Mouse (Mus musculus) lung, postnatal 14 days (tissue): Measurements from ENCODE around the gene Gm21488.
"Not testable (repeated sequence)": the region's sequence is repeated elsewhere in the genome, so short reads cannot be mapped to it uniquely, and the experiment has no call there.

ENCODE experiments used
- DNase-seq: peaks from one replicate; pipeline ENCODE4 v3.0.0; 2021

The Gm21488 gene

GRCm38 (mm10) chrY:27521820-27522219, at the start of gene Gm21488:
Gm21488 (minus strand) TSS chrY:27521920.
- DNase-seq, result not testable (repeated sequence)
